Mouse (Mus musculus) spleen, postnatal 36 days (tissue): ENCODE measurements around the gene Zfp606.
A peak's percentile ranks its signal among the peaks of the same experiment; 100 is the strongest.

Source experiments
- DNase-seq, 2 experiments: peaks; one replicate each; pipeline ENCODE4 v3.0.0; 2022; ENCODE audit warnings: low spot score in 2 of 2, mixed read lengths in 1 of 2

The Zfp606 gene

DNA sequence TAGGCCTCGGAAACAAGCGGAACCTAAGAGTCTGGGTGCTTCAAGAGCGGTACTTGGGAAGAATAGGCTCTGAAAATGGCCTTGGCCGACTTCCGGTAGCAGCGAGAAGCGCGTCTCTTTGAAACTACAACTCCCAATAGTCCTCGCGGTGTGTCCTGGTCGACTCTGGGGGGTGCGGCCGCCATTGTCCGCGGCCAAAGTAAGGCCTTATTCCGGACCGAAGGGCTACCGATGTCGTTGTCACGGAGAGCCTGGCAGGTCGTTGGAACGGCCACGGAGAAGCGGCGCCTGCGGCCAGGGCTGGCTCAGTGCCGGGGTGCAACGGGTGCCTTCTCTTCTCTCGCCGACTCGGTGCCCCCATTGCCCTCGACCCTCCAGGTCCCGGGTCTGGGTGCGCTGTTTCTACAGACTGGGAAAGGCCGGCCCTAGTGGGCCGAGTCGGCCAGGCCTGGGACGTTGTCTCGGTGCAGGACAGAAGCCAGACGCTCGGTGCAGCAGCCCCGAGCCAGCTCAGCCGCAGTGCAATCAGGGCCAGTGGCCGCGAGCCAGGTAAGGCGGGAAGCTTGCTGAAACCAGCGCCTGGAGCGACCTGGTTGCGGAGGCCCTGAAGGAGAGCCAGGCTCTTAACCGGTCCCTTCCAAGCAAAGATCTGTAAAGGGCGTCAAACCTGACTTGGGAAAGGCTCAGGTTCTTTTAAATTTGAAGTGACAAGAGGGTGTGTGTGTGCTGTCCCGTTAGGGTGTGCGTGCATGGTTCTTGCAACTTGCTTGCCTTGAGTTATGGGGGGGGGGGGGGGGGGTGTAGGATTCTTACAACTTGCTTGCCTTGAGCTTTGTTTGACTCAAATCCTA is at the start of gene Zfp606:
Zfp606 (plus strand) TSS at position 136 of the 851 bp plus-strand sequence.
- DNase-seq, result peak; percentile 83 to 85

DNA sequence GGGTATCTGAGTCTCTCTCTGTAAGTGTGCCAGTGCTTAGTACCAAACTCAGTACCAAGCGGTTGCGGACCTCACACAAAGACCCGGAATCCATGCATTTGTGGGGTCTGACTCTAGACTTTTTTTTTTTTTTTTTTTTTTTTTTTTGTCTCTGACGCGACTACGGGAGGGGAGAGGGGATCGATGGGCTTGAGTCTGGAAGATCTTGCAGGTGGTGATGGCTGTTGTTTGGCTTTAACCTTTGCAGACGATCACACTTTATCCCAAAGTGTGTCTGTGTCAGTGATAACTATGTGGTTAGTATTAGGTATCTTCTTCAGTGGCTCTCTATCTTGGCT is 885 bp downstream of the Zfp606 start:
- DNase-seq, result no peak

DNA sequence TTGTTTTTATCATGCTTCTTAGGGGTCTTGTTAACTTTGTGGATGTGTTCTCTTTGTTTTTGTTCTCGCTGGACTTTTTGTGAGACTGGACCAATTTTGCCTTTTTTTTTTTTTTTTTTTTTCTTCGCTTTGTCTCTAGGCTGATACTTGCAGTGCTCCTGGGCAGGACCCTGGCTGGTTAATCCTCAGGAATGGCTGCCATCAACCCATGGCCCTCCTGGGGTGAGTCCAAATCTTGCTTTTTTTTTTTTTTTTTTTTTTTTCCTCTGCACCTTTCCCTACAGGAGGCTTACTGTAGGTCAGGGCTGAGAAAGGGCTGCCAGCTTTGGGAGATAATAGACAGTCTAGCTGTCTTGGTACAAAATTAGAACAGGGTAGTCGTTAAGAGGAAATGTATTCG is 1.4 kb downstream of the Zfp606 start:
- DNase-seq, result no peak

DNA sequence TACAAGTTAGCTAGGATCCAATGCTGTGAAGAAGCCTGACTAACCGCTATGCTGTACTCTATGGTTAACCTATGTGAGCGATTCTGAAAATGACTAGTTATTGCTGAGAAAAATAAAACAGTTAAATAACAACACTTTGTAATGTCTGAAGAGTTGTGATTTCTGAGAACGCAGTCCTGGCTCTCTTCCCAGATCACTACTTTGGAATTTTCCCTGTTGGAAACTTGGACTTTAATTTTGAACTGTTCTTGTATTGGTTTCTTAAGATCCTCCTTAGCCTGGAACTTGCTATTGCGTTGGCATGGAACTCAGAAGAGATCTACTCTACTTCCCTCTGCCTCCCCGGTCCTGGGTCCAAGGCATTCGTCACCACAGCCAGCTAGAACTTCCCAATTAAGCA is 5.7 kb downstream of the Zfp606 start:
- no peak for DNase-seq

DNA sequence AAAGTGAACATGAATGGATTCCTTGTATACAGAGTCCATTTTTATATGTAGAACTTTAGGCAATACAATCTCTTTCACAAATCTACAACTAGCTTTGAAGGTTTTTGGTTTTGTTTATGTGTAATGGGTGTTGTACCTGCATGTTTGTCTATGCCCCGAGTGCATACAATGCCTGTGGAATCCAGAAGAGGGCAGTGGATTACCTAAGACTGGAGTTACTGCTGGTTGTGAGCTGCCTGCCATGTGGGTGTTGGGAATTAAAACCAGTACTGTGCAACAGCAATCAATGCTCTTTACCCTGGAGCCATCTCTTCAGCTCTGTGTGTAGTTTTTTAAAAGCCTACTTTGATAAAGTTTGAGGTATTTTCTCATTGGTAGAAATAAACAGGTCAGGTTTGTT is 7.9 kb downstream of the Zfp606 start:
- no peak for DNase-seq

DNA sequence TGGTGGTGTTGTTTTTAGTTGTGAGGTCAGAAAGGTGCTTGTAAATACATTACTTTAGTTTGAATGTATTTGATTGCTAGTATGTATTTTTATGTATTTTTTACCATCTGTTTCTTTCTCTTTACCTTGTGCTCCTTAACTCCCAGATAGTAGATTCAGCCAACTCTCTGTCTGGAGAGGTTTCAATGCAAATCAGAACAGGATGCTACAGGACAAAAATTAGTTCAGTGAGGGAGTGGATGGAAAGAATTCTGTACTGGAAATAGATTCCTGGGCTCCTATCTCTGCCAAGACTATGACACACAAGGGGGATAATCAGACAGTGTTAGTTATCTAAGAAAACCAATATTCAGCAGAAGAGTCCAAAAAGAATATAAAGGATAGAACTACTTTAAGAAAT is 8.6 kb downstream of the Zfp606 start:
- no peak for DNase-seq

DNA sequence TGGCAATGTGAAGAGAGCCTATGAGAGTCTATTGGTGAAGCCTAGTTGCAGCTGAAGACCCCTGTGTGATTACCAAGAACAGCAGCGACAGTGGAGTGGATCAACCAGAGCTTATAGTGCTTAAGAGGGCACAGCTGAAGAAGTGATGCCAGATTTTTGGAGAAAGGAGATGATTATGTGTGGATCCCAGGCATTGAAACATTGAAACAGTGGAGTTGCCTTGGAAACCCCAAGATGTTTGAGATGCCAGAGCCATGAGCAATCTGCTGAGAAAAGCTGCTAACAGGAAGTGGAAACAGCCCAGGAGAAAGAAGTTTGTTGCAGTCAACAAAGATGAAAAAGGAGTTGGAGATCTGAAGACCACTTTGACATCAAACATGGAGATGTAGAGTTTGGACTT is 32.8 kb downstream of the Zfp606 start:
- DNase-seq, result no peak

DNA sequence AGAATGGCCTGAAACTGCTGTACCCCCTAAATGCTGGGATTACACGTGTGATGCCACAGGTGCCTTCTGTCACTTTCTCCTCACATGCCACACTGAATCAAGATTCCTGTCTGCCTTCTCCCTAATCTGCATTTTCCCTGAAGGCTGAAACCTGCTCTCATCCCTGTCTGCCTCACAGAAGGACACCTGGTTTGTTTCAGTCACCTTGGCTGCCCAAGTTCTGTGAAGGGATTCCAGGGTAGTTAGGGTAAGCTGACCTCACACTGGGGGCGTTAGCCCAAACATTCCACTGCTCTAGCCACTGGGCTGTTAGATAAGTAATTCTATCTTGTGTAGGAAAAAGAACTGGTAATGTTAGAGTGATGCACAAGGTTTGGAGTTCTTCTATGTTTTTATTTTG is 34.1 kb downstream of the Zfp606 start, which contains the start of gene 2900092C05Rik:
2900092C05Rik (plus strand) TSS at position 301 of the 400 bp plus-strand sequence.
- no peak for DNase-seq
